Mouse (Mus musculus) left cerebral cortex, adult 8-10 months (tissue): ENCODE measurements at regions not wholly inside any gene's neighbourhood (a gene's known extent, or its start where the extent isn't known, plus 50 kb on each side); places are given as distances from the start of the nearest gene placed in this dataset.

Experiments used
- DNase-seq, 2 experiments: peaks; one replicate each; pipeline ENCODE4 v3.0.0; 2022; ENCODE audit warnings: low spot score in 2 of 2

- peak; percentile 7 to 88 for DNase-seq
These were observed 328.4 kb upstream of the Agtr1b start for GRCm38 (mm10) chr3:20695322-20695859.

GRCm38 (mm10) chr3:20680944-20681494 is 314.0 kb upstream of the Agtr1b start:
- DNase-seq: no peak

- peak in 1 of 2 experiments; percentile 42 for DNase-seq
These were observed 294.9 kb upstream of the Agtr1b start for GRCm38 (mm10) chr3:20661883-20662282.

DNA sequence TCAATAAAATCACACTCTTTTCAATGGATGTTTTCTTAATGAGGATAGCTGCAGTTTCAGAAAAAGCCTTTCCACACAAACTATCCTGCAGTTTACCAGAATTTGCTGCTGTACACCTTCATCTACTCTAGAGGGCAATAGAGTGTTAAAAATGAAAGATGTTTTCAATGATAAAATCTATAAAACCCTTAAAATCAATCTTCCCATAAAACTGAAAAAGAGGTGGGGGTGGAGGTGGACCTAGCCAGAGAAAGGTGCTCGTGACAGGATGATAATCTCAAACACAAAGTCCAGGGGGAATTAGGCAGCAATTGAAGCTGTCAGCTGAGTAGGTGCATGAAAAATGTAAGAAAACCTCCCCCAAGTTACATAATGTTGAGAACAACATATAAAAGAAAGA is 288.4 kb upstream of the Agtr1b start:
- peak in 1 of 2 experiments; percentile 32 for DNase-seq
